In genomic region chr3:109335470-109335869, GRCm38 (mm10) we compare ENCODE assay signal across 27 mouse cellular contexts. TPM values are rescaled to one million over a fixed set of nuclear protein-coding genes. Genes with fewer than 3 reads are reported as not detected.
DNase-seq lines count a peak whose midpoint lies in the region; ATAC-seq lines count a peak whose summit lies in the region.
"Had no signal": no experiment of that assay in that cellular context is flagged by ENCODE, and none has a peak within 500 bp of the region (broad histone marks: within the 10 kb centered on the region; RNA-seq: fewer than 3 reads in every experiment).

No protein-coding gene starts in this region.

- no peak for DNase-seq in spleen, postnatal 4 days (ENCODE audit: low spot score in 2 of 2)
- no peak for DNase-seq in heart, embryonic 10.5 days (ENCODE audit: low spot score)
- DNase-seq: adrenal gland, adult 8-10 months; adrenal gland, postnatal 25 days; B cell, adult 2 months; cerebellum, adult 11-12 months; cerebellum, adult 2 months; cerebellum, adult 9-10 months; cerebellum, postnatal 10 days; cerebellum, postnatal 25 days; embryo, embryonic 11 days had no signal

- peaks cover 8% of the 10 kb centered on the region for H3K4me1 ChIP-seq in kidney, embryonic 15.5 days
- H3K4me1 ChIP-seq in heart, embryonic 10.5 days = 0 out of 2 replicates have a peak, but pooled peaks cover 4% of the 10 kb centered on the region
- H3K4me1 ChIP-seq: embryonic facial prominence, embryonic 15.5 days had no signal

- no peak overlapping the region for H3K9ac ChIP-seq in kidney, embryonic 15.5 days
- H3K9ac ChIP-seq: embryonic facial prominence, embryonic 13.5 days; embryonic facial prominence, embryonic 15.5 days; forebrain, embryonic 12.5 days had no signal

- H3K4me2 ChIP-seq in kidney, embryonic 15.5 days = no peak overlapping the region
- H3K4me2 ChIP-seq: embryonic facial prominence, embryonic 13.5 days; embryonic facial prominence, embryonic 15.5 days; forebrain, embryonic 12.5 days had no signal

- peak; percentile 40; the same call in 1 of the 2 replicates for ATAC-seq in common myeloid progenitor, adult 5-6 weeks (replicated peaks; ENCODE audit: low read depth, poor library complexity, severe bottlenecking)
- peak; percentile 91 for ATAC-seq in megakaryocyte, adult 5-6 weeks (ENCODE audit: poor library complexity, severe bottlenecking)
- ATAC-seq in monocyte, adult 5-6 weeks (replicated peaks; ENCODE audit: insufficient number of reproducible peaks, low FRiP score, low TSS enrichment, poor library complexity, severe bottlenecking) = peak; percentile 88
- ATAC-seq in kidney, embryonic 15.5 days (replicated peaks; ENCODE audit: low FRiP score) = no peak
- ATAC-seq: activated CD4-positive, CD25-positive, alpha-beta regulatory T cell, adult 4 months; CD4-positive, CD25-positive, alpha-beta regulatory T cell, adult 4 months; forebrain, embryonic 14.5 days; forebrain, embryonic 16.5 days; Patski had no signal

- no peaks in the 10 kb centered on the region for H3K27me3 ChIP-seq in kidney, embryonic 15.5 days
- no peaks in the 10 kb centered on the region for H3K27me3 ChIP-seq in heart, embryonic 10.5 days (ENCODE audit: insufficient read depth, poor library complexity, severe bottlenecking)
- H3K27me3 ChIP-seq: CH12.LX; embryonic facial prominence, embryonic 13.5 days; embryonic facial prominence, embryonic 15.5 days; forebrain, embryonic 12.5 days; Patski had no signal

- 76% methylated on average over 1 of the region's 1 CpGs for WGBS in kidney, embryonic 15.5 days
- WGBS in heart, embryonic 10.5 days = 60% methylated on average over 1 of the region's 1 CpGs

- H3K27ac ChIP-seq in kidney, embryonic 15.5 days = no peak overlapping the region
- H3K27ac ChIP-seq in heart, embryonic 10.5 days = no peak overlapping the region
- H3K27ac ChIP-seq: embryonic facial prominence, embryonic 13.5 days; embryonic facial prominence, embryonic 15.5 days; forebrain, embryonic 10.5 days; forebrain, embryonic 12.5 days had no signal

- no peaks in the 10 kb centered on the region for H3K9me3 ChIP-seq in kidney, embryonic 15.5 days (replicated peaks)
- no peaks in the 10 kb centered on the region for H3K9me3 ChIP-seq in heart, embryonic 10.5 days
- H3K9me3 ChIP-seq: embryonic facial prominence, embryonic 13.5 days; embryonic facial prominence, embryonic 15.5 days; forebrain, embryonic 10.5 days; forebrain, embryonic 12.5 days had no signal

- no peaks in the 10 kb centered on the region for H3K36me3 ChIP-seq in kidney, embryonic 15.5 days
- H3K36me3 ChIP-seq in heart, embryonic 10.5 days = no peaks in the 10 kb centered on the region
- H3K36me3 ChIP-seq: embryonic facial prominence, embryonic 13.5 days; embryonic facial prominence, embryonic 15.5 days; forebrain, embryonic 10.5 days; forebrain, embryonic 12.5 days; G1E had no signal

- H3K4me3 ChIP-seq in kidney, embryonic 15.5 days (replicated peaks) = no peak overlapping the region
- no peak overlapping the region for H3K4me3 ChIP-seq in heart, embryonic 10.5 days
- H3K4me3 ChIP-seq: embryonic facial prominence, embryonic 13.5 days; embryonic facial prominence, embryonic 15.5 days; erythroblast, embryonic 14.5 days; forebrain, embryonic 10.5 days; forebrain, embryonic 12.5 days had no signal

RNA-seq across cellular contexts. Expression of gene Vav3, which starts 5.0 kb away (rescaled TPM):
- 50.2 and 68.2 TPM in 2 replicates for total RNA-seq in common myeloid progenitor, adult 5-6 weeks (2017)
- 44.2 and 49.7 TPM in 2 replicates for total RNA-seq in megakaryocyte, adult 5-6 weeks (2015)
- 60.9 and 67.8 TPM in 2 replicates for total RNA-seq in megakaryocyte, adult 5-6 weeks (2017)
- 78.0 to 89.2 TPM (median 78.1 TPM) in 3 replicates for total RNA-seq in monocyte, adult 5-6 weeks (2017)
- 21.1 and 22.0 TPM in 2 replicates for polyA plus RNA-seq in kidney, embryonic 15.5 days (2015; fragmentation: Nextera tagmentation; extraction: Ambion mirVana)
- 9.3 and 9.4 TPM in 2 replicates for polyA plus RNA-seq in heart, embryonic 10.5 days (2016; fragmentation: Nextera tagmentation; extraction: Ambion mirVana)
- polyA plus RNA-seq: erythroblast, embryonic 14.5 days; G1E had no signal
